Mouse (Mus musculus) liver, embryonic 11.5 days (tissue): Measurements from ENCODE around the gene Tedc2. TPM values are rescaled to one million over a fixed set of nuclear protein-coding genes. Genes with fewer than 3 reads are reported as not detected.
A peak's percentile ranks its signal among the peaks of the same experiment; 100 is the strongest.

Experiments
- ATAC-seq: fragments of 200-750 bp; cut with Nextera tagmentation; replicated peaks from 2 replicates; pipeline ENCODE4 v1.8.0; 2017; ENCODE audit warnings: moderate number of reproducible peaks, mild to moderate bottlenecking, moderate TSS enrichment, moderate library complexity; ENCODE audit not compliant: low FRiP score
- DNase-seq: peaks from one replicate; pipeline ENCODE4 v3.0.0-alpha.2; 2017; ENCODE audit warnings: low spot score
- H3K27ac ChIP-seq: fragments of 300-500 bp; sonication (generic); 2 replicates; pipeline ENCODE4 v1.5.1; 2014; ENCODE audit warnings: mild to moderate bottlenecking, low read depth, low read length, control low read depth
- H3K27me3 ChIP-seq: fragments of 300-500 bp; sonication (generic); replicated peaks from 2 replicates; pipeline ENCODE4 v1.6.1; 2014; ENCODE audit warnings: low read length, mixed read lengths; ENCODE audit not compliant: control insufficient read depth, insufficient read depth
- H3K36me3 ChIP-seq: fragments of 300-500 bp; sonication (generic); 2 replicates; pipeline ENCODE4 v1.6.1; 2014; ENCODE audit warnings: mild to moderate bottlenecking, low read length, moderate library complexity, mixed read lengths; ENCODE audit not compliant: control insufficient read depth, insufficient read depth
- H3K4me1 ChIP-seq: fragments of 300-500 bp; sonication (generic); replicated peaks from 2 replicates; pipeline ENCODE4 v1.6.1; 2014; ENCODE audit warnings: low read length, mixed read lengths; ENCODE audit not compliant: control insufficient read depth, insufficient read depth
- H3K4me2 ChIP-seq: fragments of 300-500 bp; sonication (generic); 2 replicates; pipeline ENCODE4 v1.6.1; 2014; ENCODE audit warnings: mild to moderate bottlenecking, control low read depth, moderate library complexity
- H3K4me3 ChIP-seq: fragments of 300-500 bp; sonication (generic); 2 replicates; pipeline ENCODE4 v1.5.1; 2014; ENCODE audit warnings: low read depth, low read length, control low read depth
- H3K9ac ChIP-seq: fragments of 300-500 bp; sonication (generic); 2 replicates; pipeline ENCODE4 v1.6.1; 2014; ENCODE audit warnings: low read depth, low read length, control low read depth
- H3K9me3 ChIP-seq: fragments of 300-500 bp; sonication (generic); 2 replicates; pipeline ENCODE4 v1.6.1; 2016; ENCODE audit warnings: low read length, inconsistent platforms, mixed read lengths; ENCODE audit not compliant: control insufficient read depth
- WGBS: fragments of 180-500 bp; shearing (Covaris S2); extraction: QIAGEN DNeasy Blood & Tissue Kit; methylation state at CpG from one replicate; pipeline ENCODE4 v1.1.7; 2014; 5-methylcytosine and 5-hydroxymethylcytosine counted together
- polyA plus RNA-seq: library from polyadenylated mRNA; unstranded; fragments of >200 nt; fragmentation: Nextera tagmentation; extraction: Ambion mirVana; gene quantifications from 2 replicates; pipeline ENCODE4 v1.2.1, GENCODE M21; 2014

Tedc2 gene
- polyA plus RNA-seq, result 16.6 and 17.2 TPM in 2 replicates

DNA sequence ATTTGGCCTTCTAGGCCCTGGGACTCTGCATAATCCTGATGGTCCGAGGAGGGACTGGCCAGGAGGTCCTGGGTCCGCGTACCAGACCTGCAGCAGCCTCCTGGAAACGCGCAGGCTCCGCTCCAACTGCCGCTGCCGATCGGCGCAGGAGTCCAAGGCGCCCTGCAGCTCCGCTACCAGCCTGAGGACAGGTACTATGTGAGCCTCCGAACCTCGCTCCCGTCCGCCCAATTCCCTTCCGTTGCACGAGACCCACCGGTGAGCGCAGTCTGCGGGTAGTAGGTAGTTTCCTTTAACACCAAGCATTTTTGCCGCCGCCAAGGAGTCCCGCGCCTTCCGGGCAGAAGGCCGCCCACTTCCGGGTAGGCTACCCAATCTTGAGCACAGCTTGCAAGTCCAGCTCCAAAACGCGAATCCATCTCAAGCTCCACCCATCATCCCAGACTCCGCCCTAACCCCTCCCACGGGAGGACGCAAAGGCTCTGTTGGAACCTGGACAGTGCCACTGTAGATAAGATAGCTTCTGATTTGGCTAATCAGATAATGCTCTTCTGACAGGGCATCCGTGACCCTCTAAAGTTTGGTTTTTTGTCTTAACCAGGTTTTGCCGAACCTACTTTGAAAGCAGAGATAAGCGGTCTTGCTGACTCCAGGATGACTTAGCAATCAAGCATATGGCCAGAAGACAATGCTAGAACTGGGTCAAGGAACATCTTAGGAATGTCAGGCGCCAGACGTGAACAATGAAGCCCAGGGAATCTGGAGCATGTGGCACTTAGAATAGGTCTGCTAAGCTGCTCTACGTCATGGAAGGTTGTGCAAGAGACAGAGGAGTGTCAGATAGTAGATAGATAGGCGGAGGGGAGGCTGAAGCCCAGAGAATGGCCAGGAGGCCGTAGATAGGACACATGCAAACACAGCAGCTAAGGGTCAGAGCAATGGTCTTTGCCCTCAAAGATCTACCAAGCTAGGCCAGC is at the start of gene Tedc2:
Gene Tedc2, minus strand, starts transcription at position 417 of the 977 bp plus-strand sequence.
- Histone ChIP-seq H3K4me3 (peak within 1 kb of the TSS; percentile 76), H3K9me3 (no peaks in the 10 kb centered on the region)

DNA sequence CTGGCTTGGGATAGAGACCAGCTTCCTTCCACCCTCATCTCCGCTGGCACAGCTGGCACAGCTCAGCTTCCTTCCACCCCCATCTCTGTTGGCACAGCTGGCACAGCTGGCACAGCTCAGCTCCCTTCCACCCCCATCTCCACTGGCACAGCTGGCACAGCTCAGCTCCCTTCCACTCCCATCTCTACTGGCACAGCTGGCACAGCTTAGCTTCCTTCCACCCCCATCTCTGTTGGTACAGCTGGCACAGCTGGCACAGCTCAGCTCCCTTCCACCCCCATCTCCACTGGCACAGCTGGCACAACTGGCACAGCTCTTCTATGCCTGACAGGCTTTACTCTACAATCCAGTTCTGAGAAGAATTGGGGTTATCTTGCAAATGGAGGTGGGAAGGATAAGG is 46.5 kb upstream of the Tedc2 start:
- Histone ChIP-seq H3K36me3 (no peaks in the 10 kb centered on the region), H3K9me3 (peaks cover 2% of the 10 kb centered on the region; the same call in 1 of the 2 replicates), H3K27me3 (no peaks in the 10 kb centered on the region), H3K27ac (no peak overlapping the region), H3K4me3 (no peak overlapping the region), H3K4me2 (no peak overlapping the region), H3K9ac (no peak overlapping the region), H3K4me1 (no peaks in the 10 kb centered on the region)
- 74% methylated on average over 1 of the region's 1 CpGs for WGBS
- no peak for DNase-seq
- no peak for ATAC-seq

More for the DNA sequence above, at the start of gene Tedc2:
- 2% methylated on average over 41 of the region's 41 CpGs for WGBS
- peaks cover 18% of the 10 kb centered on the region for H3K4me1 ChIP-seq
- DNase-seq, result peak; percentile 92
- peaks cover 44% of the 10 kb centered on the region for H3K36me3 ChIP-seq
- H3K9ac ChIP-seq, result peak within 1 kb of the TSS; percentile 87
- ATAC-seq, result peak; percentile 88
- peak within 1 kb of the TSS; percentile 82 for H3K27ac ChIP-seq
- H3K4me2 ChIP-seq, result peak within 1 kb of the TSS; percentile 86
- H3K27me3 ChIP-seq, result no peaks in the 10 kb centered on the region

DNA sequence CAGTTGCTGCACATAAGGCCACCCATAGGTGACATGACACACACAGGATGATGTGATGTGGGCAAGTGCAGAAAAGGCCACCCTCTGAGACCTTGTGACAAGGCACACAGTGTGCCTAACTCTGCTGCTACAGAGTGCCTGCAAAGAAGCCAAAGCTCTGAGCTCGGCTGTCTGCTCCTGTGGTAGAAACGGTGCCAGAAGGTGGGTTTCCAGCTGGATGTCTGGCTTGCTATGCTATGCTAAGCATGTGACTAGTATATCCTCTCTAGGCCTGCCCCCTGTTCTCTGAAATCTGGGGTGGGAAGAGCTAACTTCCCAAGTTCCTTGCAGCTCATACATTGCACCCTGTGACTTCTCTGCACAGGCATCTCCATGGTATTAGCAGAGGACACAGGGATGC is 44.1 kb upstream of the Tedc2 start:
- ATAC-seq (no peak), DNase-seq (no peak)
- Histone ChIP-seq H3K27ac (no peak overlapping the region), H3K9ac (no peak overlapping the region), H3K36me3 (no peaks in the 10 kb centered on the region), H3K27me3 (no peaks in the 10 kb centered on the region), H3K4me3 (no peak overlapping the region), H3K9me3 (no peaks in the 10 kb centered on the region), H3K4me1 (no peaks in the 10 kb centered on the region), H3K4me2 (no peak overlapping the region)
- 79% methylated on average over 2 of the region's 2 CpGs for WGBS

DNA sequence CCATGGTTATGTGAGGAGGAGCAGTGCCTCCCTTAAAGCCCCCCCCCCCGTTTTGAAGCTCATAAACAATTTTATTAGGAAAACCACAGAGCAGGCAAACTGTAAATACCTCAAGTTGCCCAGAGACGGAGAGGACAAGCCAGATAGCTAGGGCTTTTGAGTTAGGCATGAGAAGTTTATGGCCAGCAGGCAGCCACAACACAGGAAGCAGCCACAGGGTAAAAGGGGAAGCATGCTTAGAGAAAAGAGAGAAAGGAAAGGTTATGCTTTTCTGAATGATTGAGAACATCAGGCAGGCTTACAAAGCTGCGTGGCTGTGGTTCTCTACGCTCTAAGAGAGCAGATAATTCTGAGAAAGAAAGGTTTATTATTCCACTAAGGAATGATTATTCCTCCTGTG is 39.9 kb upstream of the Tedc2 start:
- DNase-seq (no peak), ATAC-seq (no peak)
- Histone ChIP-seq H3K36me3 (no peaks in the 10 kb centered on the region), H3K4me2 (no peak overlapping the region), H3K27ac (no peak overlapping the region), H3K9me3 (no peaks in the 10 kb centered on the region), H3K4me3 (no peak overlapping the region), H3K9ac (no peak overlapping the region), H3K27me3 (no peaks in the 10 kb centered on the region), H3K4me1 (no peaks in the 10 kb centered on the region)
- 36% methylated on average over 4 of the region's 4 CpGs for WGBS

DNA sequence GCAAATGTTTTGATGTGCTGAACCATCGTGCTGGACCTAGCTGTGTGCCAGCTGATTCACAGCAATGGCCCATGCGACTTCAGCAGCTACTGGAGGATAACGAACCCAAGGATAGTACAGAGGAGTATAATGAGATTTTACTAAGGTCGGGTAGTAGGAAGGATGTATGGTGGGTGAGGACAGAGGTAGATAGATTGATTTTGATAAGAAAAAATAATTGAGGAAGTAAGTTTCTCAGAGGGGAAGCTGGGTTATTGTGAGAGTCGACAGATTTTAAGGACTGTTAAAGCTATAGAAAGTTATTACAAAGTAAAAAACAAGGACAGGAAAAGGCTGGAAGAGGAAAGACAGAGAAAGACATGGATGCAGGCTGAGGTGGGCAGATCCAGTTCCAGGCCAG is 39.1 kb upstream of the Tedc2 start:
- no peak for DNase-seq
- Histone ChIP-seq H3K4me1 (no peaks in the 10 kb centered on the region), H3K4me3 (no peak overlapping the region), H3K27ac (no peak overlapping the region), H3K27me3 (no peaks in the 10 kb centered on the region), H3K4me2 (no peak overlapping the region), H3K9ac (no peak overlapping the region), H3K36me3 (no peaks in the 10 kb centered on the region), H3K9me3 (no peaks in the 10 kb centered on the region)
- ATAC-seq, result no peak
- WGBS, result 54% methylated on average over 5 of the region's 5 CpGs

DNA sequence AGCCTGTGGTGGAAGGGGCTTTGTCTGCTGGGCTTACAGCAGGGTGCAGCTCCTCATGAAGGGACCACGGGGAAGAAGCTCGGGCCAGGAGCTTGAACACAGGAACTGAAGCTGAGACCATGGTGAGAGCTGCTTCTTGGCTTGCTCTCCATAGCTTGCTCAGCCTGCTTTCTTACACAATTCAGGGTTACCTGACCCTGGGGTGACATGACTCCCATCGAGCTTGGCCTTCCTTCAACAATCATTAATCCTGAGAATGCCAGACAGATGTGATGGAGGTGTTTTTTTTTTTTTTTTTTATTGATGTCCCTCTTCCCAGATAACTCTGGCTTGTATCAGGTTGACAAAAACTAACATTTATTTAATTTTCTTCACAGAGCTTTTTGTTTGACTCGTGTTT is 38.3 kb upstream of the Tedc2 start:
- H3K36me3 ChIP-seq, result no peaks in the 10 kb centered on the region
- H3K27me3 ChIP-seq, result no peaks in the 10 kb centered on the region
- no peak overlapping the region for H3K4me3 ChIP-seq
- H3K4me2 ChIP-seq, result no peak overlapping the region
- DNase-seq (no peak), ATAC-seq (no peak)
- no peaks in the 10 kb centered on the region for H3K4me1 ChIP-seq
- H3K9me3 ChIP-seq, result no peaks in the 10 kb centered on the region
- WGBS, result 67% methylated on average over 4 of the region's 4 CpGs
- H3K27ac ChIP-seq, result no peak overlapping the region
- H3K9ac ChIP-seq, result no peak overlapping the region

DNA sequence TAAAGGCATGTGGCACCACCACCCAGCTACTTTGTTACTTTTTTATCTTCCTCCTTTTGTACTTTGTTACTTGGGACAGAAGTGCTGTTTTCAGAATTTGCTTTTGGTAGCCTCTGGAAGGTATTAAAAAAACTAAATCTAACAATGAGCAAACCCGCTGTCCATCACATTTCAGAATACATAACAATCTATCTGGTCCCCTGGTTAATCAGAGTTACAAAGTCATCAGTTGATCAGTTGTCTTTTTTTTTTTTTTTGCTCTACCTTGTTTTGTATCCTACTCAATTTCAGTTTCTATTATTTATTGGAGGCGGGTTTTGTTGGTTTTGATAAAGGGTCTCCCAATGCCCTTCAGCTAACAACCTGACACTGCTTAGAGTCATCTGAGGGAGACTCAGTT is 31.7 kb upstream of the Tedc2 start:
- H3K4me2 ChIP-seq, result peak overlapping the region; percentile 94; the same call in 1 of the 2 replicates
- ATAC-seq (no peak), DNase-seq (no peak)
- no peak overlapping the region for H3K27ac ChIP-seq
- peak overlapping the region; percentile 91 for H3K9ac ChIP-seq
- H3K4me1 ChIP-seq, result peaks cover 12% of the 10 kb centered on the region
- no peaks in the 10 kb centered on the region; the same call in 1 of the 2 replicates for H3K9me3 ChIP-seq
- 96% methylated on average over 2 of the region's 2 CpGs for WGBS
- H3K4me3 ChIP-seq, result no peak overlapping the region; the same call in 1 of the 2 replicates
- no peaks in the 10 kb centered on the region for H3K27me3 ChIP-seq
- peaks cover 17% of the 10 kb centered on the region for H3K36me3 ChIP-seq

DNA sequence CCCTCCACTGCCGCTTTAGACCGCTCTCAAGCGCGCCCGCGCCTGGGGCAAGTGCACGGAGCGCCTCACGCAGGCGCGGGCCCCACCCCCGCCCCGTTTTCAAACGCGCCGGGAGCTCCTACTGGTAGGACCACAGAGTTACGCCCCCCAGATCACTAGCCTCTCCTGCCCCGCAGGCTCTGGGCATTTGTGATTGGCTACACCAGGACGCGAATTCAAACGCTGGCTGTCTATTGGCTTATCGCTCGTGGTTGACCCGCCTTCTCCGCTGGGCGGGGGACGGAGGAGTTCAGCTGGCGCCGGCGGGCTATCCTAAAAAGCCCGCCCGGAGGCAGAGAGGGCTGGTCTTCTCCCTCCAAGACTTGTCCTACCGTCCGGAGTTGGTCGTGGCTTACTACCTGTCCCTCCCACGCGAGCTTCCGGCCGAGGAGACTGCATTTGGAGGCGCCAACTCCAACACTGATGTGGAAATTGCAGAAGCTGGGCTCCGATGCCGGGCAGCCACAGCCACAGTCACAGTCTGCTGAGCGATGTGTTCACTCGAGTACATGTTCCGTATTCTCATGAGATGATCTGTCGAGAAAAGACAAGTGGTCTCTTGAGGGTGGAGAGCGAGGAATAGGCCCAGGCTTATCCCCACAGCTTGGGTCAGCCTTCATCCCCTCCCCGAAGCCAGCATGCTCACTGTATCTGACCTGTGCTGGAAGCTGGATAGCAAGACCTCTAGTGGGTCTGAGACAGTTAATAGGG is 30.8 kb upstream of the Tedc2 start, which contains the start of gene Ccnf:
Gene Ccnf, minus strand, starts transcription at position 165 of the 750 bp plus-strand sequence.
- no peaks in the 10 kb centered on the region; the same call in 1 of the 2 replicates for H3K9me3 ChIP-seq
- H3K36me3 ChIP-seq, result peaks cover 22% of the 10 kb centered on the region
- H3K4me2 ChIP-seq, result peak within 1 kb of the TSS; percentile 99
- H3K27ac ChIP-seq, result peak within 1 kb of the TSS; percentile 89
- ATAC-seq (peak; percentile 100), DNase-seq (peak; percentile 95)
- H3K9ac ChIP-seq, result peak within 1 kb of the TSS; percentile 91
- no peaks in the 10 kb centered on the region for H3K27me3 ChIP-seq
- peak within 1 kb of the TSS; percentile 79 for H3K4me3 ChIP-seq
- peaks cover 12% of the 10 kb centered on the region for H3K4me1 ChIP-seq
- WGBS, result under 1% methylated on average over 48 of the region's 48 CpGs
